Mouse (Mus musculus) small intestine, adult 2 months (tissue): ENCODE results near the gene Ss18l1.

Experiments used
- CTCF ChIP-seq: fragments of 200-500 bp; IDR thresholded peaks from 2 replicates; pipeline ENCODE4 v1.5.1; 2012; ENCODE audit warnings: low read depth, mild to moderate bottlenecking, control low read depth, inconsistent platforms, low read length, moderate library complexity, mixed read lengths; ENCODE audit not compliant: insufficient replicate concordance, insufficient read length; ENCODE audit errors: extremely low read depth
- POLR2A ChIP-seq: fragments of 200-500 bp; IDR thresholded peaks from 2 replicates; pipeline ENCODE4 v1.6.1; 2012; ENCODE audit warnings: low read depth, mild to moderate bottlenecking, control low read depth, inconsistent platforms, low read length, moderate library complexity

GRCm38 (mm10) chr2:180085926-180086636 lies 43.8 kb downstream of the Ss18l1 start:
- TF ChIP-seq CTCF (no peak), POLR2A (no peak)
